Mouse (Mus musculus): Measurements from ENCODE around the gene Crabp2.
"Not testable (repeated sequence)": the region's sequence is repeated elsewhere in the genome, so short reads cannot be mapped to it uniquely, and the experiment has no call there.

Crabp2 gene

DNA sequence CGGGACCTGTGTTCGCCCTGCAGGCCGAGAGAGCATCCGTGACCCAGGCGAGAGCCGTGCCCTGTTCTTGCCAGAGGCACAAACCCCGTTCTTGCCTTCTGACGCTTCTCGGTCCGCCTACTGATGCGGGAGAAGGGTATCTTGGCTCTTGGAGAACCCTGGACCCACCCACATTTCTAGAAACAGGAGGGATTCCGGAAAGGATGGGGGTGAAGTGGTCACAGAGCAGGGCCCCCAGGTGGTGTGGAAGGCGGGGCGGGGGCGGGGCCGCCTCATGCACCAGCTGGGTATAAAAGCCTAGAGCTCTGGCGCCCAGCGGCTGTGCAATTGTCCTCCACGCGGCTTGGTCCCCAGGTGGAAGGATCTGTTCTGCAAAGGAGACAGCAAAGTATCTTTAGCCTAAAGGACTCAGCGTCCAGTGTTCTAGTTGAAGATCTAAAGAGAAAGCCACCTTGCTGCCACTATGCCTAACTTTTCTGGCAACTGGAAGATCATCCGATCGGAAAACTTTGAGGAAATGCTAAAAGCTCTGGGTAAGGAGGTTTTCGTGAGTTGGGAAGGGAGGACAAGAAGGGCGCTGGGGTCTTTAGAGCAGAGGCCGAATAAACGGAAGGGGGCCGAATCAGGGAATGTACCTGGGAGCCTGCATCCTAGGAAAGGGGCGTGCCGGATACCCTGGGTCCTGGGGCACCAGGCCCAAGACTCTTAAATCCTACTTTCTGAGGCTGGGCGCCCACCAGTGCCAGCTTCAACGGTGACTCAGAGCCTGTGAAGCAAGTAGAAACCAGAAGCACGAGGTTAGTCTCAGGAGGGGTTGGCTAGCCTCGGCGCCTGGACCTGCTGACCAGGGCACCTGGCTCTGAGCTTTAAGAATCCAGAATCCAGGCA, at the start of gene Crabp2:
Gene Crabp2 (plus strand): TSS at position 289 of the 888 bp plus-strand sequence.
- in situ Hi-C loops (cut with MboI, MseI), result no loop called here

DNA sequence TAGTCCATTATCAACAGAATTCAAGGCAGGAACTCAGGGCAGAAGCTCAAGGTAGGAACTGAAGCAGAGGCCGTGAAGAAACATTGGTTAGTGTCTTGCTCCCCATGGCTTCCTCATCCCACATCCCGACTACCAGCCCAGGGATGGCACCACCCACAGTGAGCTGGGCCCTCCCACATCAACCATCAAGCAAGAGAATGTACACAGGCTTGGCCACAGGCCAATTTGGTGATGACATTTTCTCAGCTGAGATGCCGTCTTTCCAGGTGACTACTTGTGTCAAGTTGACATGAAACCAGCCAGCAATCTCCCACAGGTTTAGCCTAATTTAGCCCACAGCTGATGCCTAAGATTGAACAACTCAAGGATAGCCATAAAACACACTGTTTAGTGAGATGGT, 49.2 kb upstream of the Crabp2 start:
- in situ Hi-C loops (cut with MboI, MseI), result no loop called here

DNA sequence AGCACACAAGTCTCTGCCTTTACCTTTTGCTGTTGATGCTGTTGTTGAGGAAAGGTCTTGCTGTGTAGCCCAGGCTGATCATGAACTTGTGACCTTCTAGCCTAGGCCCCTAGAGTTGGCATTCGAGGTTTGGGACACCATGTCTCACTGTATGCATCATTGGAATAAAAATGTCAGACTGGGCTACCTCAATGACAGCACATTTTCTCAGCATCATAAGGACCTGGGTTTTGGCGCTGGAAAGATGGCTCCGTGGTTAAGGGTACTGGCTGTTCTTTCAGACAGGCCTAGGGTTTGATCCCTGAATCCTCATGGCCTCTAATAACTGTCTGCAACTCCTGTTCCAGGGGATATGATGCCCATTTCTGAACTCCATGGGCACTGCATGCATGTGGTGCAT, 48.7 kb upstream of the Crabp2 start:
- in situ Hi-C loops (cut with MboI, MseI), result no loop called here

DNA sequence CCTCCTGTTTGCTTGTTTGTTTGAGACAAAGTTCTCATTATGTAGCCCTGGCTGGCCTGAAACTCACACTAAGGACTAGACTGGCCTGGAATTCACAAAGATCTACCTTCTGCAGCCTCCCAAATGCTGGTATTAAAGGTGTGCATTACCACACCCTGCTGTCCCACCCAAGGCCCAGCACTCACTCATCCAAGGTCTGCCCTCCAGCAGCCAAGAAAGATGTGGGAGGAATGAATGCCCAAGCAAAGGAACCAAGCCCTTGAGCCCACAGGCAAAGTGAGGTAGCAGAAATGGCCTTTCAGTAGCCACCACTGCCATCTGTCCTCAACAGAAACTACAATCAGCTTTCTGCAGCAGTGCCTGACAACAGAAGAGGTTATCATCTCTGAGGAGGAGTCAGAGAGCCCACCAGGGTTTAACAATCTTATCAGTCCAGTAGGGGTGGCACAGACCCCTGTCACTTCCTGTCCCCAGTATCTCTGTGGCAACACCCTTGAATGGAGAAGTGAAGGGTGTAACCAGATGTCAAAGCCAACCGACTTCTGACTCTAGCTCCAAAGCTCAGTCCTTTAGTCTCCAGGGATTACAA, 47.3 kb upstream of the Crabp2 start:
- in situ Hi-C loops (cut with MboI, MseI), result no loop called here

DNA sequence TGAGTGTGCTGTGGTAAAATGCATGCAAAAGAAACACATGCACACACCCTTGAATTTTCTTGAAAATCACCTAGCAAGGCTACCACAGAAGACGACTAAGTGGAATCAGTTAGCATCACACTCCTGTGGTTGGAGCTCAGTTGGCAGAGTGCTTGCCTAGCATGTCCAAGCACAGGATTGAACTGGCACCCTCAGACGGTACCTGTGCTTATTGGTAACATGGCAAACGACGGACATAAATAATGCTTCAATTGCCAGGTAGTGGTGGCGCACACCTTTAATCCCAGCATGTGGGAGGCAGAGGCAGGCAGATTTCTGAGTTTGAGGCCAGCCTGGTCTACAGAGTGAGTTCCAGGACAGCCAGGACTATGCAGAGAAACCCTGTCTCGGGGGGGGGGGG, 46.5 kb upstream of the Crabp2 start:
- in situ Hi-C loops (cut with MboI, MseI), result not testable (repeated sequence)

DNA sequence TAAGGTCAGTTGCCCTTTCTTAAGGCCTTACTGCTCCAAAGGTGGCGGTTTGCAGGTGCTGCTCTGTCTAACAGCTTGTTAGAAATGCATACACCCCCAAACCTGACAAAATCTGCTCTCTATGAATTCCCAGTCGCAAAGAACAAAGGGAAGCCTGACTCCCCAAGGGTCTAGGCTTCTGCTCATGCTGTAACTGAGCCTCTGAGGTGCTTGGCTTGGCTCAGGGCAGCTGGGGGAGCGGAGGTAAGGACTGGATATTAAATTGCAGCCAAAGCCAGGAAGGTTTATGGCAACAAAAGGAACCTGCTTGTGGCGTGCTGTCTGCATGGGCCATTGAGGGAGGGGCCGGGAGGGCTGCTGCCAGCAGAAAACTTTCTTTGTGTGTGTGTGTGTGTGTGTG, 44.6 kb upstream of the Crabp2 start:
- in situ Hi-C loops (cut with MboI, MseI), result no loop called here

DNA sequence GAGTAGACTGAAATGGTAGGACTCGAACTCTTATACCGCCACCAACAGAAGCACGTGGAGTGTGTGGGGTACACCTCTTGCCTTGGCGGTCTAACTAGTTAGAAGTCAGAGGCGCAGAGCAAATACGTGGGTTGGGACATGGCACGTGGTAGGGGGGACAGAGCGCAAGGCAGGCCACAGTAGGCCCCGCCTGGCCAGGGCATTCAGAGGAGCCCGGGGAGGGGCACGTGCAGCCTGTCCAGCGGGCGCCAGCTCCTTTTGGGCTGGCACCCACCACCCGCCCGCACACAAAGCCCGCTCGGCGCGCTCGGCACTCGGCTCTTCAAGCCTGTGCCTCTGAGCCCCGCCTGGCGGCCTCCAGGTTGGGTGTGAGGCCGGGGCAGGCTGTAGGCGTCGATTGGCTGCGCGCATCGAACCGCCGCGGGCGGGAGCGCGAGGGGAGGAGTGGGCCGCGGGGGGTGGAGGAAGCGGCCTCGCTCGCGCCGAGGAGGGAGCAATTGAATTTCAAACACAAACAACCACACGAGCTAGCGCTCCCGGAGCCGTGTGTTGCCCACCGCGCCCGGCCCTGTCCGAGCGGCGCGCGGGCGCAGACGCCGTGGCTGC, 42.5 kb upstream of the Crabp2 start, which contains the start of gene Hdgf:
Gene Hdgf (plus strand): TSS at position 442 of the 606 bp plus-strand sequence.
- in situ Hi-C loops (cut with MboI, MseI), result no loop called here

DNA sequence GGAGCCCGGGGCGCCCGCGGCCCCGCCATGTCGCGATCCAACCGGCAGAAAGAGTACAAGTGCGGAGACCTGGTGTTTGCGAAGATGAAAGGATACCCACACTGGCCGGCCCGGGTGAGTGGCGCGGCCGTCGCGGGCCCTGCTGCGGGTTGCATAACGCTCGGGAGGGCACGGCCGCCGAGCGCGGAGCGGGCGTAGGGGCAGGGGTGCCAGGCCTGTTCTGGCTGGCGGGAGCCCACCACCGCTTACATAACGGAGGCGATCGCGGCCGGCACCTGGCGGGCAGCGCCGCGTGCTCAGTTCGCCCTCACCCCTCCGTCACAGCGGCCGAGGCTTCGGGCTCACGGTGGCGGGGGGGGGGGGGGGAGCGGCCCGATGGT, 41.9 kb upstream of the Crabp2 start:
- in situ Hi-C loops (cut with MboI, MseI), result no loop called here

DNA sequence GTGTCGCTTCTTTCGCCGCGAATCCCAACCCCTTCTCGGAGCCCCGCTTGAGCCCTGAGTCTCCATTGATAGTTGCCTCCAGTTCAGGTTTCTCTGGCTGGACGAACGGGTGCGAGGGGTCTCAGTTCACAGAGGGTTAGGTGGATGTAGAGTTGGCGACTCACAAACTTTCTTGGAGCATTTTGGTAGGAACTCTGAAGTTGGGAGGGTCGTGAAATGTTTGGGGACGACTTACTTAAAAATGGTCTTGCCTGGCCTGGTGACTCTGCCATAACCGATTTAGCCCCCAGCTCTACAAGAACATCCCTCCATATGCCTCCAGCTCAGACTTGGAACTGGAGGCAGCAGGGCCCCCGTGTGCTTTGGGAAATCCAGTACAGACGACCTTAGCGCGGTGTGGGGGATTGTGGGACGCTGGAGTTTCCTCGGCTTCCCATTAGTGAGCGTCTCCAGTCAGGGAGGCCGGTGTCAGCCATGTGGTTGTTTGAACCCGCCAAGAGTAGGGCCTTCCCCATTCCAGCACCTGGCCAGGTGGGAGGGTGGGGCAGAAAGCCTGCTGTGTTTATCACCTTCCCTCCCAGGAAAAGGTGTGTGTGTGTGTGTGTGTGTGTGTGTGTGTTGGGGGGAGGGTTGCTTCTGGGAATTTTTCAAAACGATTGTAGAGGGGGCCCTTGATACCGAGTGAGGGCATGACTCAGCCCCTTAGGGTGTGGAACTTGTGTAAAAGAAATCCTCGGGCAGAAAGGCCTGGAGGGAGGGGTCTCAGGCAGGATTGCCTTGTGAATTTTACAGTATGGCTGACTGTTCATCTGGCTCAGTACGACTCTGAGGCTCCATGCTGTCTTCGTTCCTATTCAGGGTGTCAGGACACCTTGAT, 41.2 kb upstream of the Crabp2 start:
- in situ Hi-C loops (cut with MboI, MseI), result no loop called here

DNA sequence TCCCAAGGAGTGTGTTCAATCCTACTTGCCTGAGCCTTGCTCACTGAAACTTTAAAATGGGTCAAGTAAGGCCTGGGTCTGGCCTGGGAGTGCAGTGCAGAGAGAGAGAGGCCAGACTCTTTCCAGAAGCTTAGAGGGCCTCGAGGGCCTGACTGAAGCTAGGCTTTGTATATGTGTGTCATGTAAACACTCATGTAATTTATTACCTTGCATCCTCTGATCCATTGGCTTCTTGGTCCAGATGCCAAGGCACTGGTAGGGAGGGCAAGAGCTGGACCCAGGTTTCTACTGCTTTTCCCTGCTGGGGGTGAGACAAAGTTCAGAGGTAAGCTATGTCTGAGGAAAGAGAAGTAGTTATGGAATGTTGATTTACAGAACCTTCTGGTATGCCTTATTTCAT, 40.6 kb upstream of the Crabp2 start:
- in situ Hi-C loops (cut with MboI, MseI), result no loop called here

DNA sequence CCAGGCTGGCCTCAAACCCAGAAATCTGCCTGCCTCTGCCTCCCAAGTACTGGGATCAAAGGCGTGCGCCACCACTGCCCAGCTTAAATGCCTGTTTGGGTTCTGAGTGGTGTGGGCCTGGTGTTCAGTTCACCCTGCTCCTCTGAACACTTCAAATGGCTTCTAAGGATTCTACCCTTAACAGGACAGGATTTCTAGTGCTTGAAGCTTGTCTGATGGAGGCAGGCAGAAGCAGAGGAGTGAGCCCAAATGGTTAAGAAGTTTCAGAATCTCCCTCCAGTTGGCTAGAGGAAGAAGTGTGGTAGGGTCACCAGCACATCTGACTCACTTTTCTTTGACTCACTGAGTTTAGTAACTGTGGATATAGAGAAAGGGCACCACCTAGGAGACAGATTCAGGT, 39.1 kb upstream of the Crabp2 start:
- in situ Hi-C loops (cut with MboI, MseI), result no loop called here

DNA sequence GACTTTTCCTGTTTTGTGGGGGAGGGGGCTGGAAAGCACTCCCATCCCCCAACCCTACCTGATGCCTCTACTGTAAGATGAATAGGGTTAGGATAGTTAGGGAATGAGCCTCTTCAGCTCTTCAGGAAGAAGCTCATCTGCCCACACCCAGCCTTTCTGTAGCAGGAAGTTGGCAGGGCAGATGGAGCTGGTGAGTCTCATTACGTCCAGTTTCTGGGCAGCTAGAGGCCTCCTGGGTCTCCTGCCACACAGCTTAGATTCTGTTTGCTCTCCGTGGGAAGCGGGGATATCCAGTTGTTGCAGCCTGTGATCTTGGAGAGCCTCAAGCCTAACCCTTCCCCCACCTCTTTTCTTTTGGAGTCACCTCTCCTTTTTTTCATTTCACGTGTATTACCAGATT, 38.6 kb upstream of the Crabp2 start:
- in situ Hi-C loops (cut with MboI, MseI), result no loop called here

DNA sequence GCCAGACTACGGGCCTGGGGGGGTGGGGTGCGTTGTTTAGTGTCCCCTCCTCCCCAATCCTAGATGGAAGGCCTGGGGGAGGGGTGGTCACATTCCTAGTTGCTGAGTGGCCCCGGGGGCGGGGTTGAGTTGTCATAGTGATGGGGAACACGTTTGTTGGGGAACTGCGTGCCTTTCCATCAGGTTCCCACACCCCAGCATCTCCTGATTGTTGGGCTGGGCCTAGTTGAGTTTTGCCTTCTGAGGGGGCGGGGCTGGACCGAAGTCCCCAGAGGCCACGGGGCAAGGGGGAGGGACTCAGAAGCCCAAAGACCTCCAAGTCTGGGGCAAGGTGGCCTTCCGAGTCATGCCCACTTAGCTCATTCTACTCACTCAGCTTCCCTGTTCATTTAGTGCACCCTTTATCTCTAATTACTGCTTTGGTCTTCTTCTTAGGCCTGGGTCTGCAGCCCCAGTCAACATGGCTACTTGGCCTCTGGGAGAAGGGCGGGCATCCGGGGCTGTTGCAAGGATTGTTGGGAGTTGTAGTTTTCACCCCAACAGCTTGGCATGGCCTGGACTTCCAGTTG, 37.8 kb upstream of the Crabp2 start:
- in situ Hi-C loops (cut with MboI, MseI), result no loop called here

DNA sequence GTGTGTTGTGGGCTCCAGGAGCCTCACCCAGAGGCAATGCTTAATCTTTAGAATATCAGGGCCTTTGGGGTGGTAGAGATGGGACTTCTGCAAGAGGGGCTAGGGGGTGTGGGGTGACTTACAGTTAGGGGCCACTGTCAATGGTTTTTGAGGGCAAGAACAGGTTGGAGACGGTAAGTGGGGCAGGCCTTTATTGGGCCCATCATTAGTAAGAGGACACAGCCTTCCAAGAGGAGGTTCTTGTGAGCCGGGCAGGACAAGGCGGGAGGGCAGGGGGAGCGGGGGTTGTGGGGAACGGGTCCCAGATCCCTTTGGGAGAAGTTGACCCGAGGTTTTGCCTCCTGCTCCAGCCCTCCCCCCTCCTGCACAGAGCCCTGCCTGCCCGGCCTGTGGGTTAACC, 35.0 kb upstream of the Crabp2 start:
- in situ Hi-C loops (cut with MboI, MseI), result no loop called here

DNA sequence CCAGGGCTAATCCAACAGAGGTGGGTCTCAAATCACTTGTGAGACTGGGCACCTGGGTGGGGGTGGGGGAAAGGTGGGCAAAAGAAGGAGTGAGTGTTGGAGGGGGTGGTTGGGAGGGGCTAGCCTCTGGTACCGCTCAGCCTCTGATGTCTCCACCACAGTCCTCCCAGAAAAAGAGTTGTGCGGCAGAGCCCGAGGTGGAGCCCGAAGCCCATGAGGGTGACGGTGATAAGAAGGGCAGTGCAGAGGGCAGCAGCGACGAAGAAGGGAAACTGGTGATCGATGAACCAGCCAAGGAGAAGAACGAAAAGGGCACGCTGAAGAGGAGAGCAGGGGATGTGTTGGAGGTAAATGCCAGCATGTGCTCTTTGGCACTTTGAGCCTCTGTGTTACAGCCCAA, 34.6 kb upstream of the Crabp2 start:
- in situ Hi-C loops (cut with MboI, MseI), result no loop called here

DNA sequence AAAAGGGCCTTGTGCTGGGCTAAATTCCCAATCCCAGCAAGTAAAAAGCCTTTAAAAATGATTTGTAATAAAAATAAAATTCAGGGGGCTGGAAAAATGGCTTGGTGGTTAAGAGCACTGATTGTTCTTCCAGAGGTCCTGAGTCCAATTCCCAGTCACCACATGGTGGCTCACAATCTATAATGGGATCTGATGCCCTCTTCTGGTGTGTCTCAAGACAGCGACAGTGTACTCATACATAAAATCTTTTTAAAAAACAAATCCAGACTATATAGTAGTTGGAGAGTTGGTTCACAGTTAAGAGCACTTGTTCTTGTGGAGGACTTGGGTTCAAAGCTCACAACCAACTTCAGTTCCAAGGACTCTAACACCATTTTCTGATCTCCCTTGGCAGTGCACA, 31.5 kb upstream of the Crabp2 start:
- in situ Hi-C loops (cut with MboI, MseI), result no loop called here

DNA sequence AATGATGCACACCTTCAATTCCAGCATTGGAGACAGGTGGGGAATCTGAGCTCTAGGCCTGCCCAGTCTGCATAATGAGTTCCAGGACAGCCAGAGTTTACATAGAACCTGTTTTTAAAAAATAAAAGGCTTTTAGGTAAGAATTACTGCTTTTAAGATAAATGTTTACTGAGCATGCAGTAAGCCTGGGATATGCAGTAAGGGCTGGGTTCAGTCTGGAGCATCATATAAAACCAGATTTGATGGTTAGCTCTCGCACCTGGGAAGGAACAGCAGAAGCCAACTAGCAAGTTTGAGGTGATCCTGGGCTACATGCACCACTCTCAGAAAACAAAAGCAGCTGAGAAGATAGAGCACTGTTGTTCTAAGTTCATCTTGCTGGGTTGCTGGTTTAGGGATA, 29.9 kb upstream of the Crabp2 start:
- in situ Hi-C loops (cut with MboI, MseI), result no loop called here

DNA sequence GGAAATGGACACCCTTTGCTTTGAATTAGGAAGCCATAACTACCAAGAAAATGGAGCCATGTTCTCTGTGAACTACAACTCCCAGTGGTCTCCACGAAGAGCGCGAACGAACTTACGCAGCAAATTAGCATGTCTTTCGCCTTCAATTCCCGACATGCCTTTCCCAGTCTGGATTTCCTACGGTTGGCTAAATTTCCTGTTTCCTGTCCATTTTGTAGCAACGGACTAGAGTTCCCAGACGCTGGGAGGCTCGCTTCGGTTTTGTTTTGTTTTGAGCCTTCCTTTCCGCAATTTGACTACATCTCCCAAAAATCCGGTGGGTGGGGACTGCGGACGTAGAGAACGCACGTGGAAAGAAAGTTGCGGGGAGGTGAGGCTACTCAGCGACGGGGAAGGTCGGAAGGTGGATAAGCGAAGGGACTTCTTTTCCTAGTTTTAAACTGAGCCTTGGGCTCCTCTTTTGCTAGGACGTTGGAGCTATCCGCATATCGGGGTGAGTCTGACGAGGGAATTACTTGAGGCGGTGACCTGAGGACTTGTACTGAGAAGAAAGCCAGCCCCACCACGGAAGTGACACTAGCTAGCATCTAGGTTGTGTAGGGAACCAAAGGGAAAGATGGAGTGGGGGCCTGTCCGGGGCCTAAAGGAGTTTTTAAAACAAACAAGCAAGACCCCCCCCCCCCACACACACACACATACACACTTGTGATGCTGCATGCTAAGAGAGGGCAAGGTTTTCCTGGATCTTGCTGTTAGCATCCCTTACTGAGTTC, 28.9 kb upstream of the Crabp2 start, which contains the start of gene Mrpl24:
Gene Mrpl24 (plus strand): TSS at position 171 of the 773 bp plus-strand sequence.
- in situ Hi-C loops (cut with MboI, MseI), result no loop called here

DNA sequence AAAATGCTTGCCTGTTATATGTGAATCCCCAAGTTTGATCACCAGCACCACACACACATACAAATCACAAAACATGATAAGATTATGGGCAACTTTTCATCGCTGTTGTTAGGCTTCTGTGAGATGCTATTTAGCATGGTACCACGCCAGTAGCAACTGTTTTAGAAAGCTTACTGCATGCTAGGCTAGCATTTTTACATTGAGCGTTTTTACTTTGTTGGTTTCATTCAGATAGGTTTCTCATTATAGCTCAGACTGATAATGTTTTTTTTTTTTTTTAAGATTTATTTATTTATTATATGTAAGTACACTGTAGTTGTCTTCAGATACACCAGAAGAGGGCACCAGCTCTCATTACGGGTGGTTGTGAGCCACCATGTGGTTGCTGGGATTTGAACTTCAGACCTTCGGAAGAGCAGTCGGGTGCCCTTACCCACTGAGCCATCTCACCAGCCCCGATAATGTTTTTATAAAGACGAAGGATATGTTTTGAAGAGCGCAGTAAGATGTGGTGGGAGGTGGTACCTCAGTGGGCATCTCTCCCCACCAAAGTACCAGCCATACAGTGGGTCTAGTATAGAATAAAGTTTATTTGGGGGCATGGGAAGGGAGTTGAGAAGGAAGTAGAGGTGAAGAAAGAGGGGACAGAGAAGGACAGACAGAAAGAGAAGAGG, 28.1 kb upstream of the Crabp2 start:
- in situ Hi-C loops (cut with MboI, MseI), result no loop called here

DNA sequence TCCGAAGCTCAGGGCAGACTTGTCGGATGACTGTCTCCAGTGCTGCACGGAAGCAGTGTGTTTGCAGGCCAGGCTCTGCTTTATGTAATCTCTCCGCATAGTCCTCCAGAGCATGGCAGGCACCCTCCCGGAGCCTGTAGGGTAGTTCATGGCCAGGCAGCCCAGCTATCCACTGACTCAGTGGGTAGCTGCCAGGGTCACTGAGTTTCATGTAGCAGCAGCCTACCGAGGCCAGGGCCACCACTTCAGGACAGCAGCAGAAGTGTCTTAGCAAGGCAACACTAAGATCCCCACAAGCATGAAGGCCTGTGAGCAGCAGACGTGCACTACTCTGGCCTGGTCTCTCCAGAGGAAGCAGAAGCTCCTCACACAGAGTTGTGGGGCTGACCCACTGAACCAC, 23.5 kb upstream of the Crabp2 start:
- in situ Hi-C loops (cut with MboI, MseI), result loop anchor here in 1 of 2 experiments (5.0 kb wide), 1 partner anchor 33 kb away; no protein-coding TSS in a partner anchor
